Mouse (Mus musculus): ENCODE measurements around the gene Naa35. TPM values are rescaled to one million over a fixed set of nuclear protein-coding genes. Genes with fewer than 3 reads are reported as not detected.
A peak's percentile ranks its signal among the peaks of the same experiment; 100 is the strongest.

Gene Naa35
- total RNA-seq (2021), result 10 to 100 TPM; 91.4 to 92.6 TPM
- long read RNA-seq, experiment 1, transcript Naa35-201 (23 exons, 3,793 nt), result major isoform, 35 of 47 reads
- long read RNA-seq, experiment 1, partial matches to known transcripts, result 7 of 47 reads
- long read RNA-seq, experiment 1, other reads (novel, unspliced or antisense), result 5 of 47 reads
- long read RNA-seq, experiment 2, transcript Naa35-201 (23 exons, 3,793 nt), result major isoform, 22 of 46 reads
- long read RNA-seq, experiment 2, partial matches to known transcripts, result 4 of 46 reads
- long read RNA-seq, experiment 2, other reads (novel, unspliced or antisense), result 20 of 46 reads

GRCm38 (mm10) chr13:59584947-59585647 lies at the start of gene Naa35, which contains the start of gene Agtpbp1:
TSS of gene Naa35 (plus strand) at chr13:59585259.
TSS of gene Agtpbp1 (minus strand) at chr13:59585227.
- peak; percentile 100 for DNase-seq

GRCm38 (mm10) chr13:59535746-59536145 lies 49.3 kb upstream of the Naa35 start:
- no peak for DNase-seq

- DNase-seq, result no peak
Measured at GRCm38 (mm10) chr13:59536631-59537030, 48.4 kb upstream of the Naa35 start.

GRCm38 (mm10) chr13:59538661-59539060 lies 46.4 kb upstream of the Naa35 start:
- DNase-seq, result no peak

GRCm38 (mm10) chr13:59540030-59540429 lies 45.0 kb upstream of the Naa35 start:
- no peak for DNase-seq

GRCm38 (mm10) chr13:59542411-59542810 lies 42.6 kb upstream of the Naa35 start:
- no peak for DNase-seq

- peak; percentile 70 to 80 for DNase-seq
Measured at GRCm38 (mm10) chr13:59547091-59547490, 38.0 kb upstream of the Naa35 start.

- DNase-seq, result peak; percentile 59 to 65
Measured at GRCm38 (mm10) chr13:59547716-59548115, 37.3 kb upstream of the Naa35 start.

- no peak for DNase-seq
Measured at GRCm38 (mm10) chr13:59549318-59549798, 35.7 kb upstream of the Naa35 start.

- DNase-seq, result no peak
Measured at GRCm38 (mm10) chr13:59552286-59552685, 32.8 kb upstream of the Naa35 start.

- DNase-seq, result no peak
Measured at GRCm38 (mm10) chr13:59552751-59553150, 32.3 kb upstream of the Naa35 start.

- peak; percentile 37 to 54 for DNase-seq
Measured at GRCm38 (mm10) chr13:59554772-59555505, 30.1 kb upstream of the Naa35 start.

- DNase-seq, result no peak
Measured at GRCm38 (mm10) chr13:59555613-59556192, 29.4 kb upstream of the Naa35 start.

- peak; percentile 49 to 57 for DNase-seq
Measured at GRCm38 (mm10) chr13:59556670-59557069, 28.4 kb upstream of the Naa35 start.

- peak; percentile 91 to 93 for DNase-seq
Measured at GRCm38 (mm10) chr13:59557185-59557985, 27.7 kb upstream of the Naa35 start.

GRCm38 (mm10) chr13:59558776-59559175 lies 26.3 kb upstream of the Naa35 start:
- no peak for DNase-seq

GRCm38 (mm10) chr13:59562471-59562870 lies 22.6 kb upstream of the Naa35 start:
- DNase-seq, result no peak

GRCm38 (mm10) chr13:59564505-59564904 lies 20.6 kb upstream of the Naa35 start:
- DNase-seq, result no peak

- no peak for DNase-seq
Measured at GRCm38 (mm10) chr13:59564923-59565322, 20.1 kb upstream of the Naa35 start.

- DNase-seq, result no peak
Measured at GRCm38 (mm10) chr13:59565945-59566520, 19.0 kb upstream of the Naa35 start.

GRCm38 (mm10) chr13:59571107-59571506 lies 14.0 kb upstream of the Naa35 start:
- no peak for DNase-seq

Measured in heart, adult 18-20 months (tissue).